Mouse (Mus musculus) cerebellum, postnatal 4 days (tissue): ENCODE measurements around the gene 1700016D06Rik.

Source experiments
- DNase-seq, 2 experiments: peaks; one replicate each; pipeline ENCODE4 v3.0.0; 2022; ENCODE audit warnings: low spot score in 2 of 2, mixed read lengths in 1 of 2

The 1700016D06Rik gene

GRCm38 (mm10) chr8:11635012-11635577 is 65.8 kb downstream of the 1700016D06Rik start:
- DNase-seq = peak; percentile 78 to 85

DNA sequence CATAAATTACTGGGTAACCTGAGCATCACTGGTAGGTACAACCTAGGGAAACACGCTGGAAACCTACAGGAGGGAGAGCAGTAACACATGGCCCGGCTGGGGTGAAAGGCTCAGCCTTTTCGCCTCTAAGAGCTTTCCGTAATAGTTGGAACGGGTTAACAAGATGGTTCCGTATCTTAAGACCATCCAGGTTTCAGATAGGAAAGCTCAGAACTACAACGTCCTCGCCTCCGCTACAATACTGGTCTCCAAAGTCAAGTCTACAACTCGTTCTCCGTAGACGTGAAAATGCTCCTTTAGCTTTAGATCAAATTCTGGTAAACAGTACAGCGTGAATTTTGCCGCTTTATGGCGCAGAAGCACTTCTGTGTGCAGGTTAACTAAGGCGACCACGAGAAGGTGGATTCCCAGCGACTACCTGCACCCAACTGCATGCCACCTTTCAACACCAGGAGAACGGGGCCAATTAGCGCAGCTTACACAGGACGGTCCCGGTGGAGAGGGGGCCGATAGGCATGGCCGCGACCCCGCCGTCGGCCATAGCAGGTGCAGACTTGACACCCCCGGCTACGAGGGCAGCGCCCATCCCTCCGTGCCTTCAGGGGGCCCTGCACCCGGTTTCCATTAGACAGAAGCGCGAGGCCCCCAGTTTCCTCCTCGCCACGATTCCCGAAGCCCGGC is 66.4 kb downstream of the 1700016D06Rik start:
- no peak for DNase-seq

DNA sequence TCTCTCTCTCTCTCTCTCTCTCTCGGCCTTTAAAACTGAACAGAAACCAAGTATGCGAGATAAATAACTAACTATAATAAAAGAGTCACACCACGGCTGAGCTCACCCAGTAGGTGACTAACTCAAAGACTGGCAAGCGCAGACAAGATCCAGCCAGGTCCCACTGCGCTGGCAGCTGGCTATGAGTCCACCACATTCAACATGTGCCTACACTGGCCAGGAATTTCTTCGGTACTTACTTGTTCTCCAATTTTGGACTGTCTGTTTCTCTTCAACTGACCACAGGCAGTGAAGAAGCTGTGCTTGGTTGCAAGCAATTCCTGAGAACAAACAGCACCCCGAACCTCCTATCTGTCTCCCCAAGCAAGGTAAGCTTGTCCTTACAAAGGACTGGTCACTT is 67.4 kb downstream of the 1700016D06Rik start:
- DNase-seq = peak in 1 of 2 experiments; percentile 44

DNA sequence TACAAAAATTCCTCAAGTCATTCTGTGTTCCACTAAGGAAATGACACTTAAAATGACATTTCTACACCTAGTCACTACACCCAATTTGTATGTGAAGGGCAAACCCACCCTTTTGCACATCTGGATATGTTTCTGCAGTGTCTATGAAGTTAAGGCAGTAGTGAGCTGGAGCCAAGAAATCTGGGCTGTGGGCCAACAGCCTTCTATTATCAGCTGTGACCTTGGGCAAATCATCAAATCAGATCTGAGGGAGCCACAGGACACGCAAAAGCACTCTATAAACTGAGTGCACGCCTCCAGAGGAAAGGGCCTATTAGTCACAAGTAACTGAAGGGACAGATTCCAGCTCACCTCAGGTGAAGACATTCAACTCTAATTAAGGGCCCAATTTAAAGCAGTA is 68.5 kb downstream of the 1700016D06Rik start:
- no peak for DNase-seq

DNA sequence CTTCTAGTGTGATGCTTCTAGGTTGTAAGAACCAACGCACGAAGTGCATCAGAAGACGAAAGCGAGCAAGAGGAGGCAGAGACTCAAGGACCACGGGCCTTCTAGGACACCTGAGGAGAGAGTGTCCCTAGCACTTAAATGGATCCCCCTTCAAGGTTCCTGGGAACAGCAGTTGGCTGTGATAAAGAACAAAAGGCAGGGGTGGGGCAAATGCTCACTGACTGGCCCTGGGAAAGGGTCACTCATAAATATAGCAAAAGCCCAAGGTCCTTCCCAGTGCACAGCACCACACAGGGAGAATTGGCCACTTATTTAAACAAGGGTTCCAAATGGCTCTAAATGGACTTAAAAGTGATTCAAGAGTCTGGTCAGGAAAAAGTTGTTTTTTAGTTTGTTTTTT is 71.7 kb downstream of the 1700016D06Rik start:
- DNase-seq = no peak

DNA sequence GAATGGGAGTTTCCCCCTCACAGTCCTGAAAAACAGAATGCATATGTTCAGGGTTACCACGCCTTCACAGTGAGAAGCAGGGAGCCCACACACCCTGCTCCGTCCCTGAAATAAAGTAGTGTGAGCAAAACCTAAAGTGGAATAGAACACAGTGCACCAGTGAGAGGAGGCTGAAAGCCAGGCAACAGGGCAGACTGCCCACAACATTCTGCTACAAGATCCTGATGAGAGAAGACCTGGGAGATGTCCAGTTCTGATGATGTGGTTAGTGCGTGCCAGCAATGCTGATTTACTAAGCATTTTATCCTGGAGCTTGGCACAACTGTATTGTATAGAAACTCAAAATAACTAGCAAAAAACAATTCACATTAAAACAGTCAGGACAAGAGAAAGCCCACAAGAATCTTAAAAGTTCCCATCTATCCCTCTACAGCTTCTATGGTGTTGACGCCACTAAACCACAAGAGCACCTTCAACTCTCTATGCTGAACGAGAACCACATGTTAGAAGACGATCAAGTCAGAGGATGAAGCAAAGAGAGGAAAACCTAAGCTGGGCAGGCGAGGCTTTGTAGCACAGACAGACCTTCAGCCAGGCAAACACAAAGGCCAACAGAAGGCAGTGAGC is 72.2 kb downstream of the 1700016D06Rik start:
- DNase-seq = peak in 1 of 2 experiments; percentile 31

DNA sequence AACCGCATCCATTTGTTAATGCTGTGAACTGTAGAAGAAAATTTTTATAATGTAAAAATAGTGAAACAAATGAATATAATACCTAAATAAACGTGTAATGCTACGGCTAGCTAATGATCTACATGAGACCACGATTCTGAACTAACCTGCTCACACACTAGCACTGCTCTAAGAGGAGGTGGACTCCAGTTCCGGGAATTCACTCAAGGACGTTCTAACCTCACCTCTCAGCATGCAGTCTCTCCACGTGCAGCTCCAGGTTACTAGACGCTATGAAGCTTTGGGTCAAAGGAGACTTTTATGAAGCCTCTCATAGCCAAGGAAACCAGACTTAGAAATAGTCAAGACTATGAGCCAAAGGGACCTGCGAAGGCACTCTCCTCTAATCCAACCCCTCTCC is 73.1 kb downstream of the 1700016D06Rik start:
- DNase-seq = no peak

DNA sequence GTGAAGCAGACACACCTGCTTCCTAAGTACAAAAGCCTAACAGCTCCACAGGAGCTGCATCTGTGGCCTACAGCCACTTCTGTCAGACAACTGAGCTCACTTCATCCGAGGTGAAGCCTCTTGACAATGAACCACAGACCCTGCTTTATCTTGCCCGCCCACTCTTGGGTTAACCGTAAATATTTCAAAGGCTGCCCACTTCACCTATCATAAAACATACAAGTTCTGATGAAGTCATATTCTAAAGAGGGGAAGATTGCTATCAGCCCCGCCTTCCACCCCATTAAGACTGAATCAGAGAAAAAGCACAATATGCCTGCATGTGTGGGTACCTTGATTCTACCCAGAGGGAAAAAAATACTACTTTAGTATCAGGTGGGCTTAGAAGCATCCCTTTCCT is 75.8 kb downstream of the 1700016D06Rik start:
- DNase-seq = no peak

- no peak for DNase-seq
These were observed 81.8 kb downstream of the 1700016D06Rik start for GRCm38 (mm10) chr8:11619091-11619490.

- no peak for DNase-seq
These were observed 82.8 kb downstream of the 1700016D06Rik start for GRCm38 (mm10) chr8:11618063-11618462.

- peak in 1 of 2 experiments; percentile 55 for DNase-seq
These were observed 84.6 kb downstream of the 1700016D06Rik start for GRCm38 (mm10) chr8:11616294-11616693.

GRCm38 (mm10) chr8:11614126-11614835 is 86.6 kb downstream of the 1700016D06Rik start:
- DNase-seq = no peak

GRCm38 (mm10) chr8:11608848-11609247 is 92.0 kb downstream of the 1700016D06Rik start:
- no peak for DNase-seq
